Mouse (Mus musculus) naive thymus-derived CD4-positive, alpha-beta T cell, adult 5 months (primary cell): ENCODE measurements around the gene Barhl2. TPM values are rescaled to one million over a fixed set of nuclear protein-coding genes. Genes with fewer than 3 reads are reported as not detected.

Experiments
- polyA plus RNA-seq: library from polyadenylated mRNA; unstranded; fragments of 100-300 nt; shearing (Covaris generic); gene quantifications from one replicate; pipeline ENCODE4 v1.2.1, GENCODE M21; 2017

The Barhl2 gene
- polyA plus RNA-seq: not detected

DNA sequence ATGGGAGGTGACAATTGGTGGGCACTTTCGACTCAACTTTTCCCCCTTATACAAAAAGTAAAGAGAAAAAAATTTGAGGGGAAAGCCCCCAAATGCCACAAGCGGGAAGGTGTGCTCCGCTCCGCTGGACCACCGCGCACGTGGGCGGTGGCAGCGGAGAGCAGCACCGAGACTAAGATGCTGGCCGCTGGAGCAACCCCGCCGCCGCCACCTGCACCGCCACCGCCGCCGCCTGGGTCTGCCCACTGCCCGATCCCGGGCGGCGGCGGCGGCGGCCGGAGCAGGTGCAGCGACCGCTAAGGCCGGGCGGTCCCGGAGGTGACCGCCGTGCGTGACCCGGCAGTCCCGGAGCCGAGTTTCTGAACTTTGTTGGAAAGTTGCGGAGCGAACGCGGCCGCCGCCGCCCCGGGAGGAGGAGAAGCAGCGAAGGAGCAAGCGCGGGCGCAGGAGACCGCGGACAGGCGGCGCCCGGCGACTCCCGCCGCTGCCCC, at the start of gene Barhl2:
TSS of gene Barhl2 (minus strand) at position 181 of the 491 bp plus-strand sequence.

Other genes with a start within 250 kb of the Barhl2 start
- gene Gm17304, start 150.9 kb upstream of the Barhl2 start, polyA plus RNA-seq: not detected
- 131 TPM for gene Zfp644, start 239.1 kb upstream of the Barhl2 start, polyA plus RNA-seq